Mouse (Mus musculus) kidney, adult 2 months (tissue): Measurements from ENCODE around the gene Rnf126.
"Not testable (repeated sequence)": the region's sequence is repeated elsewhere in the genome, so short reads cannot be mapped to it uniquely, and the experiment has no call there.

ENCODE experiments used
- CTCF ChIP-seq: fragments of 200-500 bp; conservative IDR thresholded peaks from 2 replicates; pipeline ENCODE4 v1.5.1; 2011; ENCODE audit warnings: low read depth, mild to moderate bottlenecking, control low read depth, low read length, moderate library complexity, mixed read lengths; ENCODE audit not compliant: insufficient read depth, insufficient read length
- POLR2A ChIP-seq: fragments of 200-500 bp; IDR thresholded peaks from one replicate; pipeline ENCODE4 v1.6.1; 2011; ENCODE audit warnings: low read depth, low read length, control low read depth

DNA sequence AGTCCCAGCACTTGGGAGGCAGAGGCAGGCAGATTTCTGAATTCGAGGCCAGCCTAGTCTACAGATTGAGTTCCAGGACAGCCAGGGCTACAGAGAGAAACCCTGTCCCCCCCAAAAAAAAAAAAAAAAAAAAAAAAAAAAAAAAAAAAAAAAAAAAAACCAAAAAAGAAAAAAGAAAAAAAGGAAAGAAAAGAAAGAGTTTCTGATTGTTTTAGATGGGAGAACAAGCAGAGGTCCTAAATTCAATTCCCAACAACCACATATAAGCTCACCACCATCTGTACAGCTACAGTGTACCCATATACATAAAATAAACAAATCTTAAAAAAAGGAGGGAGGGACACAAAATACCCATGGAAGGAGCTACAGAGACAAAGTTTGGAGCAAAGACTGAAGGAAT is 7.1 kb downstream of the Rnf126 start:
- not testable (repeated sequence) for TF ChIP-seq CTCF, POLR2A
